Mouse (Mus musculus): Measurements from ENCODE around the gene Drd1. TPM values are rescaled to one million over a fixed set of nuclear protein-coding genes. Genes with fewer than 3 reads are reported as not detected.

Gene Drd1
- total and polyA plus RNA-seq, 3 experiments, result 0.11 TPM; not detected in 2

GRCm38 (mm10) chr13:54054962-54055361 is 543 bp downstream of the Drd1 start:
- Histone ChIP-seq H3K36me3 (replicated peaks) (no peaks in the 10 kb centered on the region), H3K9me3 (replicated peaks) (0 out of 2 replicates have a peak, but pooled peaks cover 7% of the 10 kb centered on the region), H3K4me1 (ENCODE audit: insufficient read depth, low read depth, low read length) (no peaks in the 10 kb centered on the region), H3K27me3 (ENCODE audit: insufficient read depth, low read length) (no peaks in the 10 kb centered on the region), H3K4me3 (ENCODE audit: low read depth, low read length) (no peak overlapping the region)
- no peak for ATAC-seq (ENCODE audit: extremely low read depth, insufficient number of reproducible peaks, low FRiP score, poor library complexity, severe bottlenecking)
- TF ChIP-seq POLR2AphosphoS5 (IDR thresholded peaks at IDR 0.05; ENCODE audit: insufficient replicate concordance, low read depth, low read length) (no peak), GATA2 (IDR thresholded peaks at IDR 0.05; ENCODE audit: borderline replicate concordance, low read depth, low read length) (no peak), GATA1 (IDR thresholded peaks at IDR 0.05; ENCODE audit: borderline replicate concordance, low read length) (no peak), TAL1 (conservative IDR thresholded peaks at IDR 0.05; ENCODE audit: low read depth, low read length) (no peak), CTCF (IDR thresholded peaks at IDR 0.05; ENCODE audit: low read depth, low read length) (no peak)
- no peak for DNase-seq (ENCODE audit: low spot score)

GRCm38 (mm10) chr13:54051641-54052040 is 3.9 kb downstream of the Drd1 start:
- H3K27me3 ChIP-seq (ENCODE audit: insufficient read depth, low read length), result no peaks in the 10 kb centered on the region
- ATAC-seq (ENCODE audit: extremely low read depth, insufficient number of reproducible peaks, low FRiP score, poor library complexity, severe bottlenecking), result no peak
- H3K9me3 ChIP-seq (replicated peaks), result 0 out of 2 replicates have a peak, but pooled peaks cover 7% of the 10 kb centered on the region
- H3K4me3 ChIP-seq (ENCODE audit: low read depth, low read length), result no peak overlapping the region
- H3K36me3 ChIP-seq (replicated peaks), result no peaks in the 10 kb centered on the region
- no peak for TF ChIP-seq GATA1 (IDR thresholded peaks at IDR 0.05; ENCODE audit: borderline replicate concordance, low read length)
- TF ChIP-seq POLR2AphosphoS5 (IDR thresholded peaks at IDR 0.05; ENCODE audit: insufficient replicate concordance, low read depth, low read length), result no peak
- H3K4me1 ChIP-seq (ENCODE audit: insufficient read depth, low read depth, low read length), result no peaks in the 10 kb centered on the region
- DNase-seq (ENCODE audit: low spot score), result no peak

GRCm38 (mm10) chr13:54048679-54049352 is 6.7 kb downstream of the Drd1 start:
- TF ChIP-seq POLR2AphosphoS5 (IDR thresholded peaks at IDR 0.05; ENCODE audit: insufficient replicate concordance, low read depth, low read length) (no peak), TAL1 (conservative IDR thresholded peaks at IDR 0.05; ENCODE audit: low read depth, low read length) (no peak), CTCF (IDR thresholded peaks at IDR 0.05; ENCODE audit: low read depth, low read length) (no peak), GATA1 (IDR thresholded peaks at IDR 0.05; ENCODE audit: borderline replicate concordance, low read length) (no peak), GATA2 (IDR thresholded peaks at IDR 0.05; ENCODE audit: borderline replicate concordance, low read depth, low read length) (no peak)
- ATAC-seq (ENCODE audit: extremely low read depth, insufficient number of reproducible peaks, low FRiP score, poor library complexity, severe bottlenecking), result no peak
- DNase-seq (ENCODE audit: low spot score), result no peak
- Histone ChIP-seq H3K36me3 (replicated peaks) (no peaks in the 10 kb centered on the region), H3K9me3 (replicated peaks) (no peaks in the 10 kb centered on the region), H3K4me1 (ENCODE audit: insufficient read depth, low read depth, low read length) (no peaks in the 10 kb centered on the region), H3K4me3 (ENCODE audit: low read depth, low read length) (no peak overlapping the region), H3K27me3 (ENCODE audit: insufficient read depth, low read length) (no peaks in the 10 kb centered on the region)

- Histone ChIP-seq H3K27me3 (ENCODE audit: insufficient read depth, low read length) (no peaks in the 10 kb centered on the region), H3K4me1 (ENCODE audit: insufficient read depth, low read depth, low read length) (no peaks in the 10 kb centered on the region), H3K9me3 (replicated peaks) (no peaks in the 10 kb centered on the region; the same call in 1 of the 2 replicates), H3K4me3 (ENCODE audit: low read depth, low read length) (no peak overlapping the region), H3K36me3 (replicated peaks) (no peaks in the 10 kb centered on the region)
- TF ChIP-seq CTCF (IDR thresholded peaks at IDR 0.05; ENCODE audit: low read depth, low read length) (no peak), POLR2AphosphoS5 (IDR thresholded peaks at IDR 0.05; ENCODE audit: insufficient replicate concordance, low read depth, low read length) (no peak), GATA2 (IDR thresholded peaks at IDR 0.05; ENCODE audit: borderline replicate concordance, low read depth, low read length) (no peak), GATA1 (IDR thresholded peaks at IDR 0.05; ENCODE audit: borderline replicate concordance, low read length) (no peak), TAL1 (conservative IDR thresholded peaks at IDR 0.05; ENCODE audit: low read depth, low read length) (no peak)
- DNase-seq (ENCODE audit: low spot score) (no peak), ATAC-seq (ENCODE audit: extremely low read depth, insufficient number of reproducible peaks, low FRiP score, poor library complexity, severe bottlenecking) (no peak)
These were observed 15.2 kb downstream of the Drd1 start for GRCm38 (mm10) chr13:54040256-54040655.

GRCm38 (mm10) chr13:54037936-54038335 is 17.6 kb downstream of the Drd1 start:
- TF ChIP-seq CTCF (IDR thresholded peaks at IDR 0.05; ENCODE audit: low read depth, low read length), result no peak
- no peak for TF ChIP-seq GATA1 (IDR thresholded peaks at IDR 0.05; ENCODE audit: borderline replicate concordance, low read length)
- no peak for TF ChIP-seq POLR2AphosphoS5 (IDR thresholded peaks at IDR 0.05; ENCODE audit: insufficient replicate concordance, low read depth, low read length)
- TF ChIP-seq TAL1 (conservative IDR thresholded peaks at IDR 0.05; ENCODE audit: low read depth, low read length), result no peak
- no peak for ATAC-seq (ENCODE audit: extremely low read depth, insufficient number of reproducible peaks, low FRiP score, poor library complexity, severe bottlenecking)
- no peak for DNase-seq (ENCODE audit: low spot score)
- no peaks in the 10 kb centered on the region; the same call in 1 of the 2 replicates for H3K9me3 ChIP-seq (replicated peaks)
- H3K4me3 ChIP-seq (ENCODE audit: low read depth, low read length), result no peak overlapping the region
- H3K27me3 ChIP-seq (ENCODE audit: insufficient read depth, low read length), result no peaks in the 10 kb centered on the region
- no peaks in the 10 kb centered on the region for H3K36me3 ChIP-seq (replicated peaks)
- H3K4me1 ChIP-seq (ENCODE audit: insufficient read depth, low read depth, low read length), result no peaks in the 10 kb centered on the region

GRCm38 (mm10) chr13:54035541-54035940 is 20.0 kb downstream of the Drd1 start:
- no peaks in the 10 kb centered on the region for H3K36me3 ChIP-seq (replicated peaks)
- ATAC-seq (ENCODE audit: extremely low read depth, insufficient number of reproducible peaks, low FRiP score, poor library complexity, severe bottlenecking) (no peak), DNase-seq (ENCODE audit: low spot score) (no peak)

More at GRCm38 (mm10) chr13:54035541-54035940, 20.0 kb downstream of the Drd1 start:
- H3K4me3 ChIP-seq (ENCODE audit: low read depth, low read length), result no peak overlapping the region
- peaks cover 2% of the 10 kb centered on the region for H3K9me3 ChIP-seq (replicated peaks)
- H3K27me3 ChIP-seq (ENCODE audit: insufficient read depth, low read length), result no peaks in the 10 kb centered on the region
- TF ChIP-seq GATA1 (IDR thresholded peaks at IDR 0.05; ENCODE audit: borderline replicate concordance, low read length) (no peak), CTCF (IDR thresholded peaks at IDR 0.05; ENCODE audit: low read depth, low read length) (peak; percentile 60), GATA2 (IDR thresholded peaks at IDR 0.05; ENCODE audit: borderline replicate concordance, low read depth, low read length) (no peak)
- H3K4me1 ChIP-seq (ENCODE audit: insufficient read depth, low read depth, low read length), result no peaks in the 10 kb centered on the region

Data from G1E (cell line).